Mouse (Mus musculus) C2C12 (cell line): Measurements from ENCODE around the gene Ubac1.

ENCODE experiments used
- CTCF ChIP-seq: IDR thresholded peaks from one replicate; pipeline ENCODE4 v1.5.1; 2011; ENCODE audit not compliant: control insufficient read depth, insufficient read depth, insufficient read length
- MAX ChIP-seq: IDR thresholded peaks from one replicate; pipeline ENCODE4 v1.6.1; 2011; ENCODE audit warnings: mild to moderate bottlenecking, control low read depth
- MYOD1 ChIP-seq: IDR thresholded peaks from one replicate; pipeline ENCODE4 v1.6.1; 2011; ENCODE audit warnings: low read depth; ENCODE audit not compliant: control insufficient read depth, insufficient read length
- USF1 ChIP-seq: IDR thresholded peaks from one replicate; pipeline ENCODE4 v1.6.1; 2011; ENCODE audit warnings: low read depth, mild to moderate bottlenecking, control low read depth, moderate library complexity

GRCm38 (mm10) chr2:25975141-25975770, 46.3 kb downstream of the Ubac1 start:
- TF ChIP-seq CTCF: no peak
- no peak for TF ChIP-seq MYOD1
- no peak for TF ChIP-seq USF1
- no peak for TF ChIP-seq MAX
